Mouse (Mus musculus) liver, embryonic 12.5 days (tissue): ENCODE data around the gene Rflnb. TPM values are rescaled to one million over a fixed set of nuclear protein-coding genes. Genes with fewer than 3 reads are reported as not detected.

Source experiments
- ATAC-seq: fragments of 200-750 bp; cut with Nextera tagmentation; 2 replicates; pipeline ENCODE4 v1.8.0; 2017; ENCODE audit warnings: moderate number of reproducible peaks, mild to moderate bottlenecking, moderate library complexity
- H3K27ac ChIP-seq: fragments of 300-500 bp; sonication (generic); 2 replicates; pipeline ENCODE4 v1.5.1; 2016; ENCODE audit warnings: mild to moderate bottlenecking
- H3K27me3 ChIP-seq: fragments of 300-500 bp; sonication (generic); replicated peaks from 2 replicates; pipeline ENCODE4 v1.6.1; 2016; ENCODE audit warnings: mild to moderate bottlenecking, moderate library complexity
- H3K36me3 ChIP-seq: fragments of 300-500 bp; sonication (generic); 2 replicates; pipeline ENCODE4 v1.6.1; 2016; ENCODE audit warnings: mild to moderate bottlenecking, moderate library complexity
- H3K4me1 ChIP-seq: fragments of 300-500 bp; sonication (generic); 2 replicates; pipeline ENCODE4 v1.6.1; 2016
- H3K4me2 ChIP-seq: fragments of 300-500 bp; sonication (generic); 2 replicates; pipeline ENCODE4 v1.6.1; 2016; ENCODE audit warnings: mild to moderate bottlenecking, moderate library complexity
- H3K4me3 ChIP-seq: fragments of 300-500 bp; sonication (generic); 2 replicates; pipeline ENCODE4 v1.5.1; 2016; ENCODE audit warnings: mild to moderate bottlenecking, moderate library complexity
- H3K9ac ChIP-seq: fragments of 300-500 bp; sonication (generic); 2 replicates; pipeline ENCODE4 v1.6.1; 2016; ENCODE audit warnings: mild to moderate bottlenecking, moderate library complexity
- H3K9me3 ChIP-seq: fragments of 300-500 bp; sonication (generic); replicated peaks from 2 replicates; pipeline ENCODE4 v1.6.1; 2016; ENCODE audit warnings: mild to moderate bottlenecking, moderate library complexity
- WGBS: fragments of 180-500 bp; shearing (Covaris S2); methylation state at CpG from one replicate; pipeline ENCODE4 v1.1.7; 2016; ENCODE audit not compliant: insufficient replicate concordance; 5-methylcytosine and 5-hydroxymethylcytosine counted together
- polyA plus RNA-seq: library from polyadenylated mRNA; unstranded; fragments of >200 nt; fragmentation: Nextera tagmentation; extraction: Ambion mirVana; gene quantifications from 2 replicates; pipeline ENCODE4 v1.2.1, GENCODE M21; 2016

The Rflnb gene
- polyA plus RNA-seq, 1 experiment from 2014 or later, result 4.5 TPM

DNA sequence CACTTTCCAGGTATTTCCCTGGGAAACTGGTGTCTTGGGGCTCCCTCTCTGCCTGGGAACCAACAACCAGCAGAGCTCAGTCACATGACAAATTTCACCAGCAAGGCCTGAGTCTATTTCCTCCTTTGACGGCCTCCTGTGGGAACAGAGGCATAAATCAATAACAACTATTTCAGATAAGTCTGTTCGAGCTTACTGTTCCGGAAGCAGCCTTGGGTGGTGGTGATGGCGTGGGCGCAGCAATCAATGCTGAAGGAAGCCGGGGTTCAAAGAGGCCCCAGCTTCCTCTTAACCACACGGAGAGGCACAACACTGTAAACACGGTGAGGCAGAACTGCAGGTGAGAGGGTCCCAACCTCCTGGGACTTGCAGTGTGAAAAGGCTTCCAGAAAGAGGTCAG, 50.8 kb downstream of the Rflnb start:
- H3K4me2 ChIP-seq, result no peak overlapping the region
- H3K36me3 ChIP-seq, result no peaks in the 10 kb centered on the region
- H3K4me1 ChIP-seq, result peaks cover 11% of the 10 kb centered on the region; the same call in 1 of the 2 replicates
- H3K9ac ChIP-seq, result no peak overlapping the region
- no peak overlapping the region for H3K27ac ChIP-seq
- WGBS, result 10% methylated on average over 8 of the region's 8 CpGs
- no peaks in the 10 kb centered on the region for H3K9me3 ChIP-seq
- peaks cover 21% of the 10 kb centered on the region for H3K27me3 ChIP-seq
- no peak for ATAC-seq
- H3K4me3 ChIP-seq, result no peak overlapping the region

DNA sequence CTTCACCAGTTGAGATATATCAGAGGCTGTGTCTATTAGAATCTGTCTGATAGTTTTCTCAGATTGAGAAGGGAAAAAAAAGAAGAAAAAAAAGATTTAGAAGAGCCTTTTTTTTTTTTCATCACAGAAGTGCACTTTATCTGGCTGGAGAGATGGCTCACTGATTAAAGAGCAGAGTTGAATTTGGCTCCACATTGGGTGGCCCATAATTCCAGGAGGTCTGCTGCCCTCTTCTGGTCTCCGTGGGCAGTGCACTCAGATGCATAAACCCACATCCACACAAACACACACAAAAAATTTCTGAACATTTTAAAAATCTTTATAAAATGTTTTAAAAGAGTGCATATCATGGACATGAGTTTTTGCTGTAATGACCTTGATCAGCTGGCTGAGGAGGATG, 53.6 kb downstream of the Rflnb start:
- Histone ChIP-seq H3K9ac (no peak overlapping the region), H3K4me2 (no peak overlapping the region)

DNA sequence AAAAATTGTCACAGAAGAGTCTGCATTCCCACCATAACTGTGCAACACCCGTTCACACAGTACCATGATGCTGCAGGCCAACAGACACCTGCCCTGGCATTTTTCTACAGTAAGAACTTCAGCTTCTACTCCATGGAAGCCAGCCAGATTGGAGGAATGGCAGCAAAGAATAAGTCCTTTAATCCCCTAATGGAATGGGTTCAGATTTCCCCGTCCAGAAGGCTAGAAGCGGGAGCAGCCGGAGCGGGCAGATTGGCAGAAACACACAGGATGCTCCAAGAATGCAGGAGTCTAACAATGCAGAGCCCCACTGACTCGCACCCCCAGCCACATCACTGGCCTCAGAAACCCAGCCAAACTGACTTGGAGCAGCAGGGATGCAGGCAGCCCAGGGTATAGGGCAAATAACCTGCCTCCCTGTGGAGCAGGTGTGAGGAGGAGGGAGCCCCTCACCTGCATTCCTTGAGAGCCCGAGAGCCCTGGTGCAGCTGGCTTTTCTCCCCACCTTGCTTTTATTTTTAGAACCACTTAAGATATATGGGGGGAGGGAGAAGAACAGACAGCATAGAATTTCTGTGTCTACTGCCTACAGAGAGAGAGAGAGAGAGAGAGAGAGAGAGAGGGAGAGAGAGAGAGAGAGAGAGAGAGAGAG, 54.5 kb downstream of the Rflnb start:
- Histone ChIP-seq H3K27me3 (peaks cover 49% of the 10 kb centered on the region), H3K36me3 (no peaks in the 10 kb centered on the region), H3K9me3 (no peaks in the 10 kb centered on the region), H3K4me2 (no peak overlapping the region), H3K27ac (no peak overlapping the region), H3K9ac (no peak overlapping the region), H3K4me1 (peaks cover 11% of the 10 kb centered on the region; the same call in 1 of the 2 replicates), H3K4me3 (no peak overlapping the region)
- no peak for ATAC-seq
- 36% methylated on average over 7 of the region's 7 CpGs for WGBS

More for the DNA sequence above, 53.6 kb downstream of the Rflnb start:
- no peaks in the 10 kb centered on the region for H3K36me3 ChIP-seq
- no peak for ATAC-seq
- H3K9me3 ChIP-seq, result no peaks in the 10 kb centered on the region
- no peak overlapping the region for H3K27ac ChIP-seq
- WGBS, result 69% methylated on average over 1 of the region's 1 CpGs
- peaks cover 11% of the 10 kb centered on the region; the same call in 1 of the 2 replicates for H3K4me1 ChIP-seq
- no peak overlapping the region for H3K4me3 ChIP-seq
- H3K27me3 ChIP-seq, result peaks cover 39% of the 10 kb centered on the region

DNA sequence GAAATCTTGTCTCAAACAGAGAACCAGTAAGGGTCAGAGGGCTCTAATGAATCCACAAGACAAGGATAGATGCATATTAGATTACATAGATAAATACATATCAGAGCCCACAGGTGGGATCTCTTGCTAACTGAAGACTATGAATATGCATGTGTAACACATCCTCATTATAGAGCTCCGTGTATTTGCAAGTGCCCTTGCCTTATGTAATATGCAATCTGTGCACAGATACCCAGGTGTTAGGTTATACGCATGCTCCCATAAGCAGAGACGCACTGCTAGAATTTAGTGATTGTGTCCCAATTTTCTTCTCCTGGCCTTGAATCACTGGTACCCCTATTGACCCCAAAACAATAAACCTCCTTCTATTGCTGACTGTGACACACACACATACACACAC, 55.4 kb downstream of the Rflnb start:
- WGBS, result 63% methylated on average over 3 of the region's 3 CpGs
- Histone ChIP-seq H3K9me3 (no peaks in the 10 kb centered on the region), H3K27ac (no peak overlapping the region), H3K4me1 (peaks cover 11% of the 10 kb centered on the region; the same call in 1 of the 2 replicates), H3K36me3 (no peaks in the 10 kb centered on the region), H3K4me3 (no peak overlapping the region), H3K4me2 (no peak overlapping the region), H3K27me3 (peaks cover 57% of the 10 kb centered on the region), H3K9ac (no peak overlapping the region)
- no peak for ATAC-seq

DNA sequence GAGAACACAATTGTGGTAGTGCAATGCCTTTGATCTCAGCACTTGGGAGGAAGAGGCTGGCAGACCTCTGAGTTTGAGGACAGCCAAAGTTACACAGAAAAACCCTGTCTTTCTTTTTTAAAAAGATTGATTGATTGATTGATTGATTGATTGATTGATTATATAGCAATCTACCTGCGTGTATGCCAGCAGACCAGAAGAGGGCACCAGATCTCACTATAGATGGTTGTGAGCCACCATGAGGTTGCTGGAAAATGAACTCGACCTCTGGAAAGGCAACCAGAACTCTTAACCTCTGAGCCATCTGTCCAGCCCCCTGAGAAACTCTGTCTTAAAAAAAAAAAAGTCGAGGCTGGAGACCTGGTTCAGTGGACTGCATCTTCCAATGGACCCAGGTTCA, 57.0 kb downstream of the Rflnb start:
- WGBS, result 14% methylated on average over 3 of the region's 3 CpGs
- peaks cover 73% of the 10 kb centered on the region for H3K27me3 ChIP-seq
- H3K4me3 ChIP-seq, result no peak overlapping the region

More for the DNA sequence above, 57.0 kb downstream of the Rflnb start:
- Histone ChIP-seq H3K9me3 (no peaks in the 10 kb centered on the region), H3K36me3 (no peaks in the 10 kb centered on the region), H3K9ac (no peak overlapping the region), H3K4me2 (no peak overlapping the region), H3K27ac (no peak overlapping the region), H3K4me1 (0 out of 2 replicates have a peak, but pooled peaks cover 15% of the 10 kb centered on the region)
- ATAC-seq, result no peak

Other genes with a start within 250 kb of the Rflnb start
- gene Doc2b, start 231.7 kb downstream of the Rflnb start, polyA plus RNA-seq, result 0.05 and 0.12 TPM in 2 replicates
- 0.57 and 0.68 TPM in 2 replicates for gene Rph3al, start 89.4 kb downstream of the Rflnb start, polyA plus RNA-seq
- not detected in 2 replicates for gene 1700016K19Rik, start 27.9 kb downstream of the Rflnb start, polyA plus RNA-seq
- gene Vps53, start 151.9 kb upstream of the Rflnb start, polyA plus RNA-seq, result 21.2 and 22.9 TPM in 2 replicates
- gene Fam57a, start 151.9 kb upstream of the Rflnb start, polyA plus RNA-seq, result 7.7 and 8.4 TPM in 2 replicates
- gene Dbil5, start 189.8 kb upstream of the Rflnb start, polyA plus RNA-seq, result 0.25 and 0.52 TPM in 2 replicates
- gene Gemin4, start 189.9 kb upstream of the Rflnb start, polyA plus RNA-seq, result 32.3 and 33.0 TPM in 2 replicates
- 23.5 and 25.1 TPM in 2 replicates for gene Mrm3, start 215.9 kb upstream of the Rflnb start, polyA plus RNA-seq
- gene Glod4, start 215.9 kb upstream of the Rflnb start, polyA plus RNA-seq, result 79.7 and 81.5 TPM in 2 replicates